Mouse (Mus musculus): ENCODE measurements around the gene Gm12216. TPM values are rescaled to one million over a fixed set of nuclear protein-coding genes. Genes with fewer than 3 reads are reported as not detected.
"Not testable (repeated sequence)": the region's sequence is repeated elsewhere in the genome, so short reads cannot be mapped to it uniquely, and the experiment has no call there.

Gm12216 gene
- total RNA-seq (2015; ENCODE audit: low replicate concordance) (not detected in 2 replicates), total RNA-seq (2017; ENCODE audit: low replicate concordance) (0.51 TPM in 1 of 2 replicates, not detected in the other)

- ATAC-seq (replicated peaks; ENCODE audit: low FRiP score, poor library complexity, severe bottlenecking): peak; percentile 82
Observed at GRCm38 (mm10) chr11:53858761-53859580, at the start of gene Gm12216. Gm12216 (minus strand) TSS chr11:53859256.

DNA sequence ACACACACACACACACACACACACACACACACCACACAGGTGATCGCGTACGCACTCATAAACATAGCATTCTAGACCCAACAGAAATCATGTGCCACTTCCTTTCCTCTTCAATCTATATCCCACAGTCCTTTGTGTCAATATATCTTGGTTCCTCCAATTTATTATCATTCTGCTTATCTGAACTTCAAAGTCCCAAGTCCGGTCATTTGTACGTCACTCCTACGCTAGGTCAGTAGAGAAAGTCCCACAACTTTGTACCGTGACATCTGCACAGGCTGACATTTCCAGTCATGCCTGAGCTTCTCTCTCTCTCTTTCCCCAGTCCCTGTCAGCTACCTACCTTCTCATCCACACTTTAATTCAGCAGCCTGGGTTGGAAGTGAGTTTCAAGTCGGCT lies 49.6 kb upstream of the Gm12216 start:
- ATAC-seq (replicated peaks; ENCODE audit: low FRiP score, poor library complexity, severe bottlenecking): no peak

GRCm38 (mm10) chr11:53904534-53904925 lies 45.5 kb upstream of the Gm12216 start:
- ATAC-seq (replicated peaks; ENCODE audit: low FRiP score, poor library complexity, severe bottlenecking): no peak

DNA sequence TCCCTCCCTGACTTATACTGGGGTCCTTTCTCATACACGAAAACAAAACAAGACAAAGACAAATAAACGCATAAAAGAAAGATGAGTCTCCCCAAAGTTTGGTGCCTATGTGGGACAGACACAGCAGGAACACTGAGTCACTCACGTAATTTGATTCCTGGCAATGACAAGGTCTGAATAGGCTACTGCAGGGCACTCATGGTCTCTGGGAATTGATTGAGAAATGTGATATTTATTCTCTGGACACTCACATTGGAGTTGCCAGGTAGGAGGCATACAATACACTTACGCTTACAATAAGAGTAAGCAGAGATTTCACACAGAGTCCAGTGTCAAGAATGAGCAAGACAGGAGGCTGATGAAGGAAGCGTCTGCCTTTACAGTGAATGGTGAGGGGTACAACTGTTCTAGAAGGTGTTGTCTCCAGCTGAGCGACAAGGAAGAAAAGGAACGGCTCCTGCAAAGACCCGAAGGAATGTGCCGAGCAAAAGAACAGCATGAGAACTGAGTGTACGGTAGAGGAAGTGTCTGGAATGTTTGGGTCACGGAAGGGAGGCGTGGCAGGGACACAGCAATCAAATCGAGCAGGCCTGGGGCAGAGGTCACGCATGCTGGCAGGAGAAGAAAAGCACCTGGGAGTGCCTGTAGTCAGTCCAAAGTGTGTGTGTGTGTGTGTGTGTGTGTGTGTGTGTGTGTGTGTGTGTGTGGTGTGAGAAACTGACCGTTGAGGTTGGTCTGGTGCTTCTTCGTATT lies 44.9 kb upstream of the Gm12216 start:
- ATAC-seq (replicated peaks; ENCODE audit: low FRiP score, poor library complexity, severe bottlenecking): no peak

GRCm38 (mm10) chr11:53902741-53903140 lies 43.7 kb upstream of the Gm12216 start:
- no peak for ATAC-seq (replicated peaks; ENCODE audit: low FRiP score, poor library complexity, severe bottlenecking)

GRCm38 (mm10) chr11:53900991-53901390 lies 41.9 kb upstream of the Gm12216 start:
- ATAC-seq (replicated peaks; ENCODE audit: low FRiP score, poor library complexity, severe bottlenecking): no peak

GRCm38 (mm10) chr11:53899981-53900380 lies 40.9 kb upstream of the Gm12216 start:
- ATAC-seq (replicated peaks; ENCODE audit: low FRiP score, poor library complexity, severe bottlenecking): no peak

DNA sequence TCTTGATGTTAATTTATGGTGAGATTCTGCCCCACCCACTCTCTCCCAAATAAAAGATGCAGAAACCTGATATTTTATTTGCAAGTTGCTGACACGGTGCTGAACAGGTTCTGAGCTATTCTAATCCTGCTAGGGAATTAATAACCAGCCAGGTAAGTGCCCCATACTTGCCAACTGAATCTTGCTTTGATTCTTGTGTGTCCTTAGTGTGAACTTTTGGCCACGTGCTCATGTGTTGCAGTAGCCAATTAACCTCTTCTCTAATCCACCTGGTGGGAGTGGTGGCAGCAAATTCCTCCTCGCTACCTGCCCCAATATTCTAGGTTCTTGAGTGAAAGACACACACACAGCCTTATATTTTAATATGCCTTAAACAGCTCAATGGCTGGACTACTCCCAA lies 39.9 kb upstream of the Gm12216 start:
- no peak for ATAC-seq (replicated peaks; ENCODE audit: low FRiP score, poor library complexity, severe bottlenecking)

DNA sequence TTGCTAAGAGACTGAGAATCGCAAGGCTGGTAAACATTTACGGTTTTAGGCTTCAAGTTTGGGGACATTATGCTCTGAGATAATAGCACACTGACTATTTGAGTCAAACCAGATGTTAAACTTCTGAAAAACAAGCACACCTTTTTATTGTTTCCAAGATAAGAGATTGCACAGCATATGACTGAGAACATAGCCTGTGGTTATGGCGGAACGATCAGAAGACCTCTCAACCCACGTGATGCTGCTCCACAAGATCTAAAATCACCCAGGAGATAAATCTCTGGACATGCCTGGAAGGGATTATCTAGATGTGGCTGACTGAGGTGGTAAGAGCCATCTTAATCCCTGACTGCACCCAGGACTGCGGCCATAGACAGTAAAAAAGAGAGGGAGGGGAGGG lies 37.9 kb upstream of the Gm12216 start:
- no peak for ATAC-seq (replicated peaks; ENCODE audit: low FRiP score, poor library complexity, severe bottlenecking)

- ATAC-seq (replicated peaks; ENCODE audit: low FRiP score, poor library complexity, severe bottlenecking): no peak
Observed at GRCm38 (mm10) chr11:53893451-53893850, 34.4 kb upstream of the Gm12216 start.

DNA sequence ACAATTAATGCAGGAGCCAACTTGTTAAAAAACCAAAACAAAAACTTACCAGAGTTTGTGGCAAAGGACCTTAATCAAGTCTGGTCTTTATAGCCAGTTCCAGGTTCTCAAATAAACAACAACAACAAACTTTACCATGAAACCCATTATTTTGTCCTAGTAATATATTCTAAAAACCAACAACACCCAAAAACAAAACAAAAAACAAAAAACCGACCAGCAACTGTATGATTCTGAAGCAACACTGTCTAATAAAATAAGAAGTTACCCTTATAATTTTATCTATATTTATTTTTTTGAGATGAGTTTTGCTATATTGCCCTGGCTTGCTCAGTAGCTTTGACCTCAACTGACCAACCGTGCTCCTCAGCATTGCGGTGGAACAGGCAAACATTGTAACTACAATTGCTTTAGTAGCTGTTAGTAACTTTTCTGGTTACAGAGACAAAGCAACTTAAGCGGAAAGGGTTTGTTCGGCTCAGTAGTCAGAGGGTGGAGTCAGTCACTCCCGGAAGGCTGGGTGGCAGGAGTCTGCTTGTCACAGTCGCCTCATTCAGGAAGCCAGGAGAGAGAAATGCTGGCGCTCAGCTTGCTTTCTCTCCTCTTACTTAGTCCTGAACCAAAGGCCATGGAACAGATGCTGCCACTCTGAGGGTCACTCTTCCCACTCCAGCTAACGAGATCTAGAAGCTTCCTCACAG lies 33.8 kb upstream of the Gm12216 start:
- ATAC-seq (replicated peaks; ENCODE audit: low FRiP score, poor library complexity, severe bottlenecking): peak; percentile 53

- peak; percentile 89 for ATAC-seq (replicated peaks; ENCODE audit: low FRiP score, poor library complexity, severe bottlenecking)
Observed at GRCm38 (mm10) chr11:53891505-53892451, 32.7 kb upstream of the Gm12216 start, which contains the start of gene Slc22a5. Slc22a5 (minus strand) TSS chr11:53891660.

- peak; percentile 37 for ATAC-seq (replicated peaks; ENCODE audit: low FRiP score, poor library complexity, severe bottlenecking)
Observed at GRCm38 (mm10) chr11:53890906-53891504, 31.9 kb upstream of the Gm12216 start.

DNA sequence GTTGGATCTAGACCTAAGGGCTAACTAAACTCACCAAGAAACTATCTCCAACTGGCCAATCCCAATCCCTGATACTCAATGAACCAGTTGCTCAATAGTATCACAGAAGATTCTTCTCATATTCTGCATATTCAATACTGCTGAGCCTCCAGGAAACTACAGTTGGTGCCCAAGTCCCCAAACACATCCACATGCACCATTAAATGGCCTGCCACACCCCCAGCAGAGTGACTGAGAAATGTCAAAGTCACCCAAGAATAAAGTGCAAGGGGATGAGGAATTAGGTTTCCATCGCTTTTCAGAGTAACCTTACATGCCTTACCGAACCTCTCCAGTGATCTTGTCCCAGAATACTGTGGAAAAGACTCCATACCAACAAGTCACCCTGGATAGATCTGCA lies 31.2 kb upstream of the Gm12216 start:
- no peak for ATAC-seq (replicated peaks; ENCODE audit: low FRiP score, poor library complexity, severe bottlenecking)

- no peak for ATAC-seq (replicated peaks; ENCODE audit: low FRiP score, poor library complexity, severe bottlenecking)
Observed at GRCm38 (mm10) chr11:53889091-53889645, 30.1 kb upstream of the Gm12216 start.

- no peak for ATAC-seq (replicated peaks; ENCODE audit: low FRiP score, poor library complexity, severe bottlenecking)
Observed at GRCm38 (mm10) chr11:53888242-53888641, 29.2 kb upstream of the Gm12216 start.

DNA sequence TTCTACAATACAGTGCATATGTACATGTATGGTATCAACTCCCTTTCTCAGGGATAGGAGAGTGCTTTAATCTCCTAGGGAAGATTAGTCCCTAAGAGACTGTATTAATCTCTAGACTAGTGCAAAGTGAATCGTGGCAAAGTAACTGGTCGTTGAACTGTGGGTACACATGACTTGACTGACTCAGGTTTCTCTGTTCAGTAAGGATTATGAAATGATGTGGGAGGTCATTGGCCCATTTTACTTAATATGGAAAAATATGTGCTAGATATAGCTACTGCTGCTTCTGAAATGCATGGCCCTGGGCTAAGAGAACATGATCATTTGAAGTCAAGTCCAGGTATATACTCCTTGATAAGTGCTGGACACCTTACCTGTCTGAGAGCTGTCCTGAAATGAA lies 24.2 kb upstream of the Gm12216 start:
- no peak for ATAC-seq (replicated peaks; ENCODE audit: low FRiP score, poor library complexity, severe bottlenecking)

DNA sequence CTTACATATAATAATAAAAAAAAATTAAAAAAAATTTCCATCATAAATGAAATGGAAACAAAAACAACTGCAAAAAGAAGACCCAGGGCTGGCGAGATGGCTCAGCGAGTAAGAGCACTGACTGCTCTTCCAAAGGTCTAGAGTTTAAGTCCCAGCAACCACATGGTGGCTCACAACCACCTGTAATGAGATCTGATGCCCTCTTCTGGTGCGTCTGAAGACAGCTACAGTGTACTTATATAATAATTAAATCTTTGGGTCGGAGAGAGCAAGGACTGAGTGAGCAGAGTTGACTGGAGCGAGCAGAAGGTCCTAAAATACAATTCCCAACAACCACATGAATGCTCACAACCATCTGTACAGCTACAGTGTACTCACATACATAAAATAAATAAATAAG lies 19.0 kb upstream of the Gm12216 start:
- ATAC-seq (replicated peaks; ENCODE audit: low FRiP score, poor library complexity, severe bottlenecking): not testable (repeated sequence)

DNA sequence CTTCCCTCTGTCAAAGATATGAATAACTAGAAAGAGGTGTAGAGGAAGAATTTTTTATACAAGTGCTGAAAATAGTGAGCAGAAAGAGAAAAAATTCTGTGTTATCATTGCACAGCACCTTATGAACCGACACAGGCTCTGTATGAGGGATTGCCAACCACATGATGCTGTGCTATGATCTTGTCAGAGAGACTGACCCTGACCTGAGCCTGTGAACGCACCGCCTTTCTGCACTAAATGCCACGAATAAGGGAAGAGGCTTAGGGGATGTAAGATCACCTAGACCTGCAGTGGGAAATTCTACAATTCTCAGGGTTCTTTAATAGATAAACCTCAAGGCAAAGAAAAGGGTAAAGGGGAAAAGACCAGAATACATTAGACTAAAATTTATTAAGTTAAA lies 17.4 kb upstream of the Gm12216 start:
- no peak for ATAC-seq (replicated peaks; ENCODE audit: low FRiP score, poor library complexity, severe bottlenecking)

All from erythroid progenitor cell, adult 5-6 weeks (primary cell).